Mouse (Mus musculus): ENCODE data around the gene Lrch1. TPM values are rescaled to one million over a fixed set of nuclear protein-coding genes. Genes with fewer than 3 reads are reported as not detected.

Gene Lrch1
- total RNA-seq, 2 experiments from 2014 or later: 9.3 to 12.1 TPM

DNA sequence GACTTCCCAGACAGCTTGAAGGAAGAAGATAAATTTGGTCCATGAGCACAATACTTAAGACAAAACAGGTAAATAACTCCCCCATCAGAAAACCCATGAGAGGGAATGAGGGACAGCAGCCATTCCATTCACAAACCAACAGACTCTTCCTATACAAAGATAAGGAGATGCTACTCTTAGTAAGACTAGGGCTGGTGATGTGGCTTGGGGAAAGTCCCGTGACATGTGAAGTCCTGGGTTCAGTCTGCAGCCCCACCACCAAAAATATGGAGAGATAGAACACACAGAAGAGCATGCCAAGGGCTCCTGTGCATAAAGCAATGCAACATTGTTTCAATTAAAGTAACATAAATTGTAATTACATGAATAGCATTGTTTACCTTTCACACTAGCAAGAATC is 88.5 kb downstream of the Lrch1 start:
- ATAC-seq (replicated peaks; ENCODE audit: poor library complexity): no peak

- ATAC-seq (replicated peaks; ENCODE audit: poor library complexity): 0 out of 2 replicates have a peak, but pooled peaks have one; percentile 26
These were observed 92.2 kb downstream of the Lrch1 start for GRCm38 (mm10) chr14:74855429-74855828.

- ATAC-seq (replicated peaks; ENCODE audit: poor library complexity): no peak
These were observed 93.9 kb downstream of the Lrch1 start for GRCm38 (mm10) chr14:74853759-74854100.

DNA sequence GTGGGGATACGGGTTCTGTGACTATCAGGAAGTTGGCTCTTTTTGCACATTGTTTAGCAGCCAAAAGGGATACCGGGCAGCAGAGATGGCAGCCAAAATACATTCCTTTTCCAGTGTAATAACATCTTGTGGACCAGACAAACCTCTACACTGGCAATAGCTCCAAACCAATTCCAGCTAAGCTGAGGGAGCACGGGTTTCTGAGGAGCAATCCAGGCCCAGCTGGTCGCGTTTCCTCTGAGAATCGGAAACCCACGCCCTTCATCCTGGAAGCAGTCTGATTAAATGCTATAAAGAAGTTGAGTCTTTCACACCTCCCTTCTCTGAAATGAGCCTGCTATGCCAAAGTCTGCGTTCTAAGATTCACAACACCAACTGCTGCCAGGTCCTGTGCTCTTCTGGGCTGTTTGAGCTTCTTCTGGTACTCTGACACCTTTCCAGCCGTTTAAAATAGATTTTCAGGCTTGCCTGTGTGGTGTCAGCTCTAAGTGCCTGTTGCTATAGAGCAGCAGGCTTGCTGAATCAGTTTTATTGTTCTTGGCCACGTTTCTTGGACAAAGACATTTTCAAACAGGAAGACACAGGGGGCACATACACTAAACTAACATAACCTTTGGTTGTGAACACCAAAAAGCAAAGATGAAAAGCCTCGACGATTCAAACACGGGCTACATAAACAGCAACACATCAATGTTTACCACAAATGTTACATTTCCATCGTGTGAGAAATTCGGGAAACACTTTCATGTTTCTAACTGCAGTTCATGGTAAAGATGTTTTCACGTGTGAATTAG is 94.5 kb downstream of the Lrch1 start:
- no peak for ATAC-seq (replicated peaks; ENCODE audit: poor library complexity)

GRCm38 (mm10) chr14:74851866-74852265 is 95.8 kb downstream of the Lrch1 start:
- no peak for ATAC-seq (replicated peaks; ENCODE audit: poor library complexity)

DNA sequence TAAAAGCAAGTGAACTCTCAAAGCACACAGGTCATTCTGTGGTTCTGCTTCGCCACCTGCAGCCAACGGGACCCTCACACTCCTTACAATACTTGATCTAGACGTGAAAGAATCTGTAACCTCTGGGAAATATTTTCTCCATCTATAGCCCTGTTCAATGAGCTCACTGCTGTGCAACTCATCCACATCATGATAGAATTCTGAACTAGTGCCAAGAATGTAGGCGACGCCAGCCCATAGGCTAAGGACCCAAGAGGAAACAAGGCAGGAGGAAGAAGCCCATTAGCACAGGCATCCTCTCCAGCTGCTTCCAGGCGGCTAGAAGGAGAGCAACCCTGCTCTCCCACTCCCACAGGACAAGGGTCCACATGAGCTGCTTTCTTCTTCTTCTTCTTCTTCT is 98.7 kb downstream of the Lrch1 start:
- no peak for ATAC-seq (replicated peaks; ENCODE audit: poor library complexity)

DNA sequence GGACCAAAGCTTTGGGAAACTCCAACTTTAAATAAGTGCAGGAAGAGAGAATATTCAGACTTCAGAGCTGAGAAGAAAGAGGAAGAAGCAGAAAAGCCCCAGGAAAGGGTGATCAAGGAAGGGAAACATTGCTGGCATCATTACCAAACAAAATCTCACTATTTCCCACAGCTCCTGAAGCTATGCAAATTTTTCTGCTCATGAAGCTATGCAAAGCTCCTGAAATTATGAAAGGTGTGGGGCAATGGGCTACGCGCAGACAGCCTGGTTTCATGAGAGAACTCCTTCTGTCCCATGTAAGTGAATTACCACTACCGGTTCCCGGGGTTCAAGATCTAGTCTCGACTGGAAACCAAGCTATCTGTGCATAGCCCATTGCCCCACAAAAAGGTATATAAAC is 99.5 kb downstream of the Lrch1 start:
- ATAC-seq (replicated peaks; ENCODE audit: poor library complexity): peak; percentile 12; the same call in 1 of the 2 replicates

- peak; percentile 96 for ATAC-seq (replicated peaks; ENCODE audit: poor library complexity)
These were observed 100.2 kb downstream of the Lrch1 start for GRCm38 (mm10) chr14:74847311-74848133.

GRCm38 (mm10) chr14:74846668-74847067 is 101.0 kb downstream of the Lrch1 start:
- peak; percentile 5; the same call in 1 of the 2 replicates for ATAC-seq (replicated peaks; ENCODE audit: poor library complexity)

DNA sequence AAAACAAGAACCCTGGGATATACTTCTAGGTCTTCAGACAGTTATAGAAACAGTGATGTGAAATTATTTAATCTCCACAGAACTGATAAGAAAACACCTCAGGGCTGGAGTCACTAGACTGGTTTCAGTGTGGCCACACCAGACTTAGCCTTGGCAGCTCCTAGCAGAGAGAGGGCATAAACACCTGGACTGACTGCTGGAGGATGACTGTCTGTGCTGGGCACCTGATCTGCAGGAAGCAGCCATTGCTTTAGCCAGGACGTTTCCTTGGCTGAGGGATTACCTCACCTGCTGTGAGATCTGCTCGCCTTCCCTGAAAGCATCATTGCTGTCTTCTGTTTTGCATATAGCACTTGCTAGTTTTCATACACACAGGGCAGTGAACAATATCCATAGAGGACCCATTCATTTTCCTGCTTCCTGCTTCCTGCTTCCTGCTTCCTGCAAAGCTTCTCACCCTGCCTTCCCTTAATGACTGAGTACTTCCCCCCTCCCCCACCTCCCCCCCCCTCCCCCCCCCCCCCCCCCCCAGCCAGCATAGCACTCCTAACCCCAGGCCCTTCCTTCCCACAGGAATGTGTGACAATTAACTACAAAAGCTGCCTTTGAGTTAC is 101.9 kb downstream of the Lrch1 start:
- ATAC-seq (replicated peaks; ENCODE audit: poor library complexity): no peak

DNA sequence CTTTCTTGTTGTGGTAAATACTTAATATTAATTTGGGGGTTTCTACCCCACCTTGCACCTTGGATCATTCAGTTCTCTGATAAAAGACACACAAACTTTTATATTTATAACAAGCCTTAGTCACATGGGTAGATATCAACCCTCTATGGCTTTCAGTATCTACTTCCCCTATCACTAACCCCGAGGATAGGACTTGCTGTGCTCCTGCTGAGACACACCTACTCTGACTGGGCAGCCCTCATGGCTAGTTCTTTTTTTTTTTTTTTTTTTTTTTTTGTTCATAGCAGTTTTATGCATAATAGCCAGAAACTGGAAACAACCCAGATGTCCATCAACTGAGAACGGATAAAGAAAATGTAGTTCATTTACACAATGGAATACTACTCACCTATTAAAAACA is 106.0 kb downstream of the Lrch1 start:
- peak; percentile 83 for ATAC-seq (replicated peaks; ENCODE audit: poor library complexity)

DNA sequence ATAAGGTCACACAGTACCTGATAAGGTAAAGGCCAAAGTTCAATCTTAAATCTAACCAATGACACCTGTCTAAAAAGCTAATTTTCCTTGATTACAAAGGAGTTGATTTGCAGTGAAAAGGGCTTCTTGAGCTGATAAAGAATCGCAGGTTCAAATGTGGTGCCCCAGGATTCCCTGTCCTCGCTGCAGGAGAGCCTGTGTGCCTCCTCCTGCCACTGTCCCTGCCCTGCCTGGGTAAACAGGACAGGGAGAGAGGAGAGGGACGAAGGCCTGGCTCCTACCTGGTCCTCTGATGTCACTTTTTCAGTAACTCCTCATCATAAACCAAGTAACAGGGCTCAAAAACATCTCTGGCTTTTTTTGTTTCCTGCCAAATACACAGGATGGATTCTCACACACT is 106.4 kb downstream of the Lrch1 start:
- ATAC-seq (replicated peaks; ENCODE audit: poor library complexity): no peak

DNA sequence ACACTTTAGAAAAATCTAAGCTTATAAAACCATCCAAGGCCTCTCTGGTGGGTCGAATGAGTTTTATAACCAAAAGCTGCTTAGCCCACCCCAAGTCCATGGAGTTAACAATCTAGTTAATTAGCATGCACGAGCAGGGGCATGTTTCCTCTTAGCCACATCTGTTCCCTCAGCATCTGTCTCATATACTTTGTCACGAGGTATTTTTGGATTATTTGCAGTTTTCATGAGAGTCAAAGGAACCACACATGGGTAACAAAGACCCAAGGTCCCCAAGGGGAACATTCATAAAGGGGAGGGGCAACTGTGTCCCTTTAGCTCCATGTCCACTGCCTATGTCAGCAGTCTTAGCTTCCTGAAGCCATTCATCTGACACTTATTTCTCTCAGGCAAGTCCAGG is 106.9 kb downstream of the Lrch1 start:
- no peak for ATAC-seq (replicated peaks; ENCODE audit: poor library complexity)

GRCm38 (mm10) chr14:74840328-74840727 is 107.3 kb downstream of the Lrch1 start:
- no peak for ATAC-seq (replicated peaks; ENCODE audit: poor library complexity)

- no peak for ATAC-seq (replicated peaks; ENCODE audit: poor library complexity)
These were observed 108.9 kb downstream of the Lrch1 start for GRCm38 (mm10) chr14:74838816-74839215.

GRCm38 (mm10) chr14:74835010-74835409 is 112.7 kb downstream of the Lrch1 start:
- 0 out of 2 replicates have a peak, but pooled peaks have one; percentile 23 for ATAC-seq (replicated peaks; ENCODE audit: poor library complexity)

- ATAC-seq (replicated peaks; ENCODE audit: poor library complexity): no peak
These were observed 113.5 kb downstream of the Lrch1 start for GRCm38 (mm10) chr14:74834215-74834614.

DNA sequence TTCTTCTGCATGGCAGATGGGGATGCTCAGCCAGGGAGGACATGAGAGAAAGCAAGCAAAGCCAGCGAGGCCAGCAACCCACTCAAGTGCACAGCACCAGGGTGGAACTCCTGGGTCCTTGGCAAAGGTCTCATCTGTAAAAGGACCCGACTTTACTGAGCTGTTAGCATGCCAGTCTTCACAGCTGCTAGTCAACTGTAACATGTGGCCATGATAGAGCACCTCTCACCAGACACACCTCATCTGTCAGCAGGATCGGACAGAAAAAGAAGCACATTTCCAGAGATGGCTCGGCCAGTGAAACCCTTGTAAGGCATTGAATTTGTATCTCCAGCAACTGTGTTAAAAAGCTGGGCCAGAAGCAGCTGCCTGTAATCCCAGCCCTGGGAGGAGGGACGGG is 116.0 kb downstream of the Lrch1 start:
- ATAC-seq (replicated peaks; ENCODE audit: poor library complexity): no peak

DNA sequence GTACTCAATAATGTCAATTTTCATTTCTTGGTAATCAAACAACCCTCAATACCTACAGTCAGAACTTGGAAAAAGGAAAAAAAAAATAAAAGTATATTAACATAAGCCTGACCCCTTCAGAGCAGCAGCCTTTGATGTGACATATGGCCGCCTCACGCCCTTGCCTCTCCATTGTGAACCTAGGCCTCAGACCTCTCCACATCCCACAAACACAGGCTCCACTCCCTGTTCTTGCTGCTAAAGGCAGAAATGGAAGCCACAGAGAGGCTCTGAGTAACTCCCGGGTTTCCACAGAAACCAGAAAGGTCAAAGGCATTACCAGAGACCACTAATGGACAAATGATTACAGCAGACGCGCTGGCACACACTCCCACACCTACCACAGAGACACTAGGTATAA is 116.6 kb downstream of the Lrch1 start:
- ATAC-seq (replicated peaks; ENCODE audit: poor library complexity): no peak

- ATAC-seq (replicated peaks; ENCODE audit: poor library complexity): no peak
These were observed 117.1 kb downstream of the Lrch1 start for GRCm38 (mm10) chr14:74830591-74830990.

Measured in megakaryocyte progenitor cell, adult 5-6 weeks (primary cell).